Mouse (Mus musculus) ES-E14 (cell line): ENCODE data around the gene Fam185a.

ENCODE experiments used
- HCFC1 ChIP-seq: IDR thresholded peaks from 2 replicates; pipeline ENCODE4 v1.6.1; 2012; ENCODE audit warnings: low read length, inconsistent platforms, borderline replicate concordance; ENCODE audit not compliant: insufficient read depth
- MAFK ChIP-seq: IDR thresholded peaks from 2 replicates; pipeline ENCODE4 v1.6.1; 2014; ENCODE audit warnings: mild to moderate bottlenecking, low read depth, low read length, inconsistent platforms; ENCODE audit not compliant: insufficient read depth

- no peak for TF ChIP-seq MAFK
- TF ChIP-seq HCFC1: no peak
Observed at GRCm38 (mm10) chr5:21506887-21507286, 82.1 kb downstream of the Fam185a start.
